Mouse (Mus musculus) E14TG2a.4 (cell line): ENCODE measurements around the gene Ccn5.

Source experiments
- CTCF ChIP-seq: conservative IDR thresholded peaks from 2 replicates; pipeline ENCODE4 v1.5.1; 2014; ENCODE audit warnings: low read length
- NANOG ChIP-seq: IDR thresholded peaks from 2 replicates; pipeline ENCODE4 v1.6.1; 2014; ENCODE audit warnings: borderline replicate concordance, low read length, mixed read lengths
- POU5F1 ChIP-seq: IDR thresholded peaks from 2 replicates; pipeline ENCODE4 v1.6.1; 2014; ENCODE audit warnings: low read length, borderline replicate concordance

GRCm38 (mm10) chr2:163874877-163875276, 54.2 kb downstream of the Ccn5 start:
- TF ChIP-seq CTCF (no peak), POU5F1 (no peak), NANOG (no peak)
